Mouse (Mus musculus): ENCODE measurements around the gene Nlrp4c.
"Not testable (repeated sequence)": the region's sequence is repeated elsewhere in the genome, so short reads cannot be mapped to it uniquely, and the experiment has no call there.

The Nlrp4c gene

DNA sequence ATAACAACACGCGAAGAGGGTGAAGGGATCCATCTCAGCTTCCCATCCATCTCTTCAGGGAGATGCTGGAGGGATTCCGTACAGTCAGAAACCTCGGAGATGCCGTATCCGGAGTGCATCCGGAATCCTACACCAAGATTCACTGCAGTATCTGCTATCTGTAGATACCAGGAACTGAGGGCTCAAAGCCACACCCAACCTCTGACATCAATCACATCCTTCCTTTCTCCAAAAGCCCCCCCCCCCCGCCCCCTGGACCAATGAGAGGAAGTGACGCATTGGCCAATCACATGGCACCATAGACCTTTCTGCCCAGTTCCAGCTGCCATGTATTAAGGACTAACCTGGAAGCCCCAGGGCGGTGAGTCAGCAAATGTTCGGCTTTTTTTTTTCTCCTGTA, at the start of gene Nlrp4c:
Nlrp4c (plus strand) TSS at position 301 of the 400 bp plus-strand sequence.
- no peak for DNase-seq (ENCODE audit: low read depth, low spot score)

- DNase-seq (ENCODE audit: low read depth, low spot score): no peak
These were observed 34.1 kb upstream of the Nlrp4c start, which contains the start of gene Vmn1r65 for GRCm38 (mm10) chr7:6010910-6011309. Gene Vmn1r65, minus strand, starts transcription at chr7:6011010.

DNA sequence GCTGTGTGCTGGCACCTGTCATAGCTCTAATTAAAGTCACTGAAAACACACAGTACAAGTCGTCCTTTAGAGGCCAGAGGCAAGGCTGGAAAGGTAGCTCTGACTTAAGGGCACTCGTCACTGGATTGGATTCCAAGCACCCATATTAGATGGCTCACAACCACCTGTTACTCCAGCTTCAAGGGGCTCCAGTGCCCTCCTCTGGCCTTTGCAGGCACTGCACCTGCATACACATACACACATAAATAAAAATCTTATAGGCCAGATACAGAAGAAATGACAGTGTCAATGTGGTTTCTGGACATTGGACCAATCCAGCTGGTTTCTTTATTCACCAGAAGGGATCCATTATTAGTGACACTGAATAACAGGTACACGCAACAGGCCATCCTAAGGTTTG, 74.5 kb downstream of the Nlrp4c start:
- DNase-seq (ENCODE audit: low read depth, low spot score): peak; percentile 54

DNA sequence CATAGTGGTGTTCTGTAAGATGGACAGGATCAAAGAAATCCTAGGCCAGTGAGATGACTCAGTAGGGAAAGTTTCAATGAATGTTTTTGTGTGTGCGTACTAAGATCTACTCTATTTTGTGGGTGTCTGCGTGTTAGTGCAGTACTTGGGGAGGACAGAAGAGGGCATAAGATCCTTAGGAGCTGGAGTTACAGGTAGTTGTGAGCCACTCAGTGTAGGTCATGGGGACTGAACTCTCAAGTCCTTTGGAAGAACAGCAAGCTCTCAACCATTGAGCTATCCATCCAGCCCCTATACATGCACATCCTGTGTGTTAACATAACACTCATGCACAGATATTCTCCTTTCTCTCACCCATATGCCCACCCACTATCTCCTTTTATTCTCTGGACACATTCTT, 75.1 kb downstream of the Nlrp4c start:
- peak; percentile 54 for DNase-seq (ENCODE audit: low read depth, low spot score)

- DNase-seq (ENCODE audit: low read depth, low spot score): not testable (repeated sequence)
These were observed 76.2 kb downstream of the Nlrp4c start for GRCm38 (mm10) chr7:6121128-6121527.

DNA sequence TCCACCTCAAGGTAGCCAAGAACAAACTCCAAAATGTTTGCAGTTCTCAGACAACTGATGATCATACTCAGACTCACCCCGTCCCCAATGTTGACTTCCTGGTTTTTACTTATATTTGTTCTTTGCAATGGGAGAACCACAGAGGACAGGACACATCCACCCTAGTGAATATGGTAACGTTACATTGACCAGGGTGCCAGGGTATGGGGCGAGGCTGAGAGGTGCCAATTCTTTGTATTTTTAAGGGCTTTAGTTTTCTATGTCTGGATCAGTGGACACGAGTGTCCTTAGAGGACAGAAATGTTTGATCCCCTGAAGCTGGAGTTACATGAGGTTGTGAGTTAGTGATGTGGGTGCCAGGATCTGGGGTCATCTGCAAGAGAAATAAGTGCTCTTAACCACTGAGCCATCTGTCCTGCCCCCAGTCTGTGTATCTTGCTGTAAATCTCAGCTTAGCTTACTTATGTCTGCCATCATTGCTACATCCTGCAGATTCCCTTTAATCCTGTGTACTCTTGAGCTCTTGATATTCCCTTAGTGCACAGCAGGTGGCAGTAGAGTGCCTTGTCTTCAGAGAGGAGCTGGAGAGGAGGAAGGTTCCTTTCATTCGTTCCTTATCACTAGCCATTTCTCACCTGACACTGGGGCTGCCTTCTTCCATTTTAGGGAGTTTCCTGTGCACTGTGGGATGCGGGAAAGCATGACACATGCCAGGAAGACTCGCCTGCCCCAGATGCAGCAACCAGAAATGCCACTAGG, 81.9 kb downstream of the Nlrp4c start:
- peak; percentile 85 for DNase-seq (ENCODE audit: low read depth, low spot score)

DNA sequence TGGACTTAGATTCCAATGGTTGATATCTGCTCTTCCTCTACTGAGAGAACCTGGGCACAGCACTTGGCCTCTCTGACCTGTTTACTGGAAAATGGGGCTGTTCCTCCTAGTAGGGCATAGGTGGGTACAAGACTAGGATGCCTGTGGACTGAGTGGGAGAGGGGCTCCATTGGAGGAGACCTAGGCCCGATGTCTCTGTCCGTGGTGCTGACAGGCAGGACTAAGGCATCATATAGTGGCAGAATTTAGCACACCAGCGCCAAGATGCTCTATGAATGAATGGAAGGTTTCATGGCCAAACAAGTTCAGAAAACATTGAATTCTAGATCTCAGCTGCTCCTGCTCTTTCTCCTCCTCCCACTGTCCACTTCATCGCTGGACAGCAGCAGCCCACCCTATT, 85.4 kb downstream of the Nlrp4c start:
- DNase-seq (ENCODE audit: low read depth, low spot score): peak; percentile 46

DNA sequence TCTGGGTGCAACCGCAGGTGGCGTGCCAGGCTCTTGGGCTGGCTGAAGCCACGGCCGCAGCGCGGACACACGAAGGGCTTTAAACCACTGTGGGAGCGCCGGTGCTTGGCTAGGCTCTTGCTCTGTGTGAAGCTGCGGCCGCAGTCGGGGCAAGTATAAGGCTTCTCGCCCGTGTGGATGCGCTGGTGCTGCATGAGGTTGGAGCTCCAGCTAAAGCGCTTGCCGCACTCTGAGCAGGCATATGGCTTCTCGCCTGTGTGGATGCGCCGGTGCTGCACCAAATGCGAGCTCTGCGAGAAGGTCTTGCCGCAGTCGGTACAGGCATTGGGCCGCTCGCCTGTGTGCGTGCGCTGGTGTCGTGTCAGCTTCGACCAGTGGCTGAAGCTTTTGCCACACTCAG, 87.7 kb downstream of the Nlrp4c start:
- DNase-seq (ENCODE audit: low read depth, low spot score): peak; percentile 64

DNA sequence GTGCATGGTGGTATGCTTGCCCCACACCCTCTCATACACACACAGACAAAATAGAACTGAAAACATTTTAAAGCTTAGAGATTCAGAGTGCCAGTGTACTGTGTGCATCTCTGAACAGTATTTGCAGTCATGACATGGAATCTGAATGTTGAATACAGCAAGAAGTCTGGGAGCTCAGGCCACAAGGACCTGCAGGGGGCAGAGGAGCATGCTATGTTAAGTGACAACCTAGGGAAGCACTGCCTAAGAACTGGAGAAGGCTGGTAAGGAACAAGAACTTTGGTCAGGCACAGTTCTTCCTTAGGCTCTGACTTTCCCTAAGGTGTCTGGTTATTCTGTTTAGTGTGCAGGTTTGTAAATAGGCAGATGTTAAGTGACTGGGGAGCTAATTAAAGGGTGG, 91.5 kb downstream of the Nlrp4c start:
- no peak for DNase-seq (ENCODE audit: low read depth, low spot score)

GRCm38 (mm10) chr7:6139295-6139694, 94.3 kb downstream of the Nlrp4c start:
- DNase-seq (ENCODE audit: low read depth, low spot score): no peak

- DNase-seq (ENCODE audit: low read depth, low spot score): no peak
These were observed 99.1 kb downstream of the Nlrp4c start for GRCm38 (mm10) chr7:6143991-6144531.

- peak; percentile 43 for DNase-seq (ENCODE audit: low read depth, low spot score)
These were observed 100.6 kb downstream of the Nlrp4c start for GRCm38 (mm10) chr7:6145423-6146188.

- DNase-seq (ENCODE audit: low read depth, low spot score): peak; percentile 74
These were observed 101.4 kb downstream of the Nlrp4c start for GRCm38 (mm10) chr7:6146194-6146981.

- no peak for DNase-seq (ENCODE audit: low read depth, low spot score)
These were observed 102.0 kb downstream of the Nlrp4c start for GRCm38 (mm10) chr7:6146982-6147325.

- DNase-seq (ENCODE audit: low read depth, low spot score): no peak
These were observed 102.7 kb downstream of the Nlrp4c start for GRCm38 (mm10) chr7:6147688-6148087.

- no peak for DNase-seq (ENCODE audit: low read depth, low spot score)
These were observed 106.3 kb downstream of the Nlrp4c start for GRCm38 (mm10) chr7:6151266-6151665.

GRCm38 (mm10) chr7:6152036-6152435, 107.1 kb downstream of the Nlrp4c start:
- no peak for DNase-seq (ENCODE audit: low read depth, low spot score)

GRCm38 (mm10) chr7:6153131-6153530, 108.2 kb downstream of the Nlrp4c start:
- DNase-seq (ENCODE audit: low read depth, low spot score): no peak

- no peak for DNase-seq (ENCODE audit: low read depth, low spot score)
These were observed 109.2 kb downstream of the Nlrp4c start for GRCm38 (mm10) chr7:6154164-6154563.

All from ZHBTc4 (cell line).